Mouse (Mus musculus): Measurements from ENCODE around the gene Jtb. TPM values are rescaled to one million over a fixed set of nuclear protein-coding genes. Genes with fewer than 3 reads are reported as not detected.

Gene Jtb
- total and polyA plus RNA-seq, 2 experiments from 2014 or later = 87.2 to 116 TPM

GRCm38 (mm10) chr3:90211475-90212398, 19.7 kb upstream of the Jtb start:
- peaks cover 46% of the 10 kb centered on the region for H3K36me3 ChIP-seq (replicated peaks; ENCODE audit: control insufficient read depth, insufficient read depth, low read length)
- peak overlapping the region; percentile 99 for H3K4me3 ChIP-seq (ENCODE audit: low read depth, low read length)
- H3K27me3 ChIP-seq (ENCODE audit: control insufficient read depth, insufficient read depth, low read length) = no peaks in the 10 kb centered on the region
- DNase-seq (ENCODE audit: low spot score) (no peak), ATAC-seq (ENCODE audit: insufficient read depth, low read depth) (no peak)
- peak overlapping the region; percentile 14; the same call in 1 of the 2 replicates for H3K27ac ChIP-seq (ENCODE audit: low read depth)
- peak overlapping the region; percentile 97; the same call in 1 of the 2 replicates for H3K9ac ChIP-seq (replicated peaks; ENCODE audit: low read depth, low read length)
- 64% methylated on average over 13 of the region's 13 CpGs for WGBS
- no peaks in the 10 kb centered on the region for H3K9me3 ChIP-seq (replicated peaks; ENCODE audit: control insufficient read depth, low read length)
- H3K4me2 ChIP-seq (ENCODE audit: low read depth, low read length) = peak overlapping the region; percentile 93
- TF ChIP-seq EP300 (IDR thresholded peaks at IDR 0.05; ENCODE audit: low read depth) (no peak), CTCF (IDR thresholded peaks at IDR 0.05; ENCODE audit: low read depth) (no peak)
- H3K4me1 ChIP-seq (ENCODE audit: control insufficient read depth, insufficient read depth) = peaks cover 18% of the 10 kb centered on the region

GRCm38 (mm10) chr3:90212723-90213122, 18.7 kb upstream of the Jtb start:
- peak overlapping the region; percentile 97 for H3K9ac ChIP-seq (replicated peaks; ENCODE audit: low read depth, low read length)
- DNase-seq (ENCODE audit: low spot score) = no peak
- no peaks in the 10 kb centered on the region for H3K27me3 ChIP-seq (ENCODE audit: control insufficient read depth, insufficient read depth, low read length)
- TF ChIP-seq CTCF (IDR thresholded peaks at IDR 0.05; ENCODE audit: low read depth) (no peak), EP300 (IDR thresholded peaks at IDR 0.05; ENCODE audit: low read depth) (no peak)
- 16% methylated on average over 5 of the region's 5 CpGs for WGBS
- H3K27ac ChIP-seq (ENCODE audit: low read depth) = peak overlapping the region; percentile 94; the same call in 1 of the 2 replicates
- H3K9me3 ChIP-seq (replicated peaks; ENCODE audit: control insufficient read depth, low read length) = no peaks in the 10 kb centered on the region
- peaks cover 45% of the 10 kb centered on the region for H3K36me3 ChIP-seq (replicated peaks; ENCODE audit: control insufficient read depth, insufficient read depth, low read length)
- peak overlapping the region; percentile 93 for H3K4me2 ChIP-seq (ENCODE audit: low read depth, low read length)
- H3K4me1 ChIP-seq (ENCODE audit: control insufficient read depth, insufficient read depth) = peaks cover 18% of the 10 kb centered on the region
- no peak for ATAC-seq (ENCODE audit: insufficient read depth, low read depth)
- peak overlapping the region; percentile 99 for H3K4me3 ChIP-seq (ENCODE audit: low read depth, low read length)

- Histone ChIP-seq H3K4me1 (ENCODE audit: control insufficient read depth, insufficient read depth) (peaks cover 18% of the 10 kb centered on the region), H3K27me3 (ENCODE audit: control insufficient read depth, insufficient read depth, low read length) (no peaks in the 10 kb centered on the region), H3K27ac (ENCODE audit: low read depth) (peak within 1 kb of the TSS; percentile 94), H3K9ac (replicated peaks; ENCODE audit: low read depth, low read length) (peak within 1 kb of the TSS; percentile 97), H3K9me3 (replicated peaks; ENCODE audit: control insufficient read depth, low read length) (no peaks in the 10 kb centered on the region), H3K4me3 (ENCODE audit: low read depth, low read length) (peak within 1 kb of the TSS; percentile 99), H3K36me3 (replicated peaks; ENCODE audit: control insufficient read depth, insufficient read depth, low read length) (peaks cover 38% of the 10 kb centered on the region), H3K4me2 (ENCODE audit: low read depth, low read length) (peak within 1 kb of the TSS; percentile 93)
- TF ChIP-seq EP300 (IDR thresholded peaks at IDR 0.05; ENCODE audit: low read depth) = peak; percentile 67; the same call in 1 of the 2 replicates
- no peak for TF ChIP-seq CTCF (IDR thresholded peaks at IDR 0.05; ENCODE audit: low read depth)
- ATAC-seq (ENCODE audit: insufficient read depth, low read depth) (peak; percentile 95), DNase-seq (ENCODE audit: low spot score) (peak; percentile 97)
- WGBS = 1% methylated on average over 42 of the region's 42 CpGs
Measured at GRCm38 (mm10) chr3:90213377-90213866, 18.0 kb upstream of the Jtb start, which contains the start of the genes Rps27 and Rab13. Gene Rps27, minus strand, starts transcription at chr3:90213651. Gene Rab13, plus strand, starts transcription at chr3:90213695.

DNA sequence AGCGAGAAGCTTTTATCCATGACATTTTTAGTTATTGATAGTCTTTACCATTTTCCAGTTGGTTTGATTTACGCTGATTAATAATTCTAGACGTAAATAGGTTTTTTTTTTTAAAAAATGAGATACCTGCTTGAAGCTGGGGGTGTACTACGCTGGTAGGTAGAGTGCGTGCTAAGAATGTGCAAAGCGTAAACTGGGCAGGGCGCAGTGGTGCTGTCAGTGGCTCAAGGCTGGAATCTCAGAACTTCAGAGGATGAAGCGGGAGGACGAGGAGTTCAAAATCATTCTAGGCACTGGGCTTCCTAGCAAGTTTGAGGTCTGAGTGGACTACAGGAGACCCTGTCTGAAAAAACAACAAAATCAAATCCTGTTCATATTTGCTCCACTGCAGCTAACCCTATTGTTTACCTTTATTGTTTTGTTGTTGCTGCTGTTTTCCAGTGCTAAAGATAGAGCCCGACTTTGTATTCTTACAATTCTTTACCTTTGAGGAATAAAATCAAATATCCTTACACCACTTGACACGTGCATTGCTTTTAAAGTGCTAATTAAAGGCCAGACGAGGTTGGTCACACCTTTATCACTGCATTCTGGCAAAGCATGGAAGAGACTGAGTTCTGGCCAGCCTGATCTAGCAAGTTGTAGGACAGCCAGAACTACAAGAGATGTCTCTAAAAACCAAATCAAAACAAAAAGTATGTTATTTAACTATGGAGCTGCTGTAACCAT, 17.3 kb upstream of the Jtb start:
- H3K27ac ChIP-seq (ENCODE audit: low read depth) = peak overlapping the region; percentile 49; the same call in 1 of the 2 replicates

DNA sequence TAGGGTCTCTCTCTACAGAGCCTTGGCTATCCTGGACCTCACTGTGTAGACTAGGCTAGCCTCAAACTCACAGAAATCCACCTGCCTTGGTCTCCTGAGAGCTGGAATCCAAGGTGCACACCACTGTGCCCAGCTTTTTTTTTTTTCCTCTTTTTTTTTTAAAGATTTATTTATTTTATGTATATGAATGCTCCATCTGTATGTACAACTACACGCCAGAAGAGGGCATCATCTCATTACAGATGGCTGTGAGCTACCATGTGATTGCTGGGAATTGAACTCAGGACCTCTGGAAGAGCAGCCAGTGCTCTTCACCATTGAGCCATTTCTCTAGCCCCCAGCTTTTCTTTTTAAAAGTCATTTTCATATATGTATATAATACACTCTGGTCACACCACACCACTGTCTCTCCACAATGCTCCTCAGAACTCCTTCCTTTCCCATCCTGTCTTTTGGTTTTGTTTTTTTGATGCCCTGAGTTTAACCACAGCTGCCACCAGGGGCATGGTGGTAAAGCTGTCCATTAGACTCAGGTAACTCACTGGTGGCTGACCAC, 15.5 kb upstream of the Jtb start:
- H3K27ac ChIP-seq (ENCODE audit: low read depth) = no peak overlapping the region
- no peak overlapping the region for H3K9ac ChIP-seq (replicated peaks; ENCODE audit: low read depth, low read length)
- no peak for DNase-seq (ENCODE audit: low spot score)
- TF ChIP-seq CTCF (IDR thresholded peaks at IDR 0.05; ENCODE audit: low read depth) = no peak
- no peaks in the 10 kb centered on the region for H3K27me3 ChIP-seq (ENCODE audit: control insufficient read depth, insufficient read depth, low read length)
- 29% methylated on average over 1 of the region's 1 CpGs for WGBS
- H3K4me3 ChIP-seq (ENCODE audit: low read depth, low read length) = no peak overlapping the region
- ATAC-seq (ENCODE audit: insufficient read depth, low read depth) = no peak
- peaks cover 16% of the 10 kb centered on the region for H3K36me3 ChIP-seq (replicated peaks; ENCODE audit: control insufficient read depth, insufficient read depth, low read length)
- no peaks in the 10 kb centered on the region for H3K9me3 ChIP-seq (replicated peaks; ENCODE audit: control insufficient read depth, low read length)
- no peak overlapping the region for H3K4me2 ChIP-seq (ENCODE audit: low read depth, low read length)
- H3K4me1 ChIP-seq (ENCODE audit: control insufficient read depth, insufficient read depth) = peaks cover 18% of the 10 kb centered on the region

More for the DNA sequence above, 17.3 kb upstream of the Jtb start:
- no peaks in the 10 kb centered on the region for H3K9me3 ChIP-seq (replicated peaks; ENCODE audit: control insufficient read depth, low read length)
- peak overlapping the region; percentile 99 for H3K4me3 ChIP-seq (ENCODE audit: low read depth, low read length)
- ATAC-seq (ENCODE audit: insufficient read depth, low read depth) (peak; percentile 42; the same call in 1 of the 2 replicates), DNase-seq (ENCODE audit: low spot score) (no peak)
- WGBS = 15% methylated on average over 12 of the region's 12 CpGs
- peak overlapping the region; percentile 93 for H3K4me2 ChIP-seq (ENCODE audit: low read depth, low read length)
- H3K36me3 ChIP-seq (replicated peaks; ENCODE audit: control insufficient read depth, insufficient read depth, low read length) = peaks cover 31% of the 10 kb centered on the region
- no peaks in the 10 kb centered on the region for H3K27me3 ChIP-seq (ENCODE audit: control insufficient read depth, insufficient read depth, low read length)
- peak overlapping the region; percentile 97; the same call in 1 of the 2 replicates for H3K9ac ChIP-seq (replicated peaks; ENCODE audit: low read depth, low read length)
- no peak for TF ChIP-seq CTCF (IDR thresholded peaks at IDR 0.05; ENCODE audit: low read depth)
- TF ChIP-seq EP300 (IDR thresholded peaks at IDR 0.05; ENCODE audit: low read depth) = no peak
- H3K4me1 ChIP-seq (ENCODE audit: control insufficient read depth, insufficient read depth) = peaks cover 18% of the 10 kb centered on the region
